Mouse (Mus musculus): ENCODE measurements at regions not wholly inside any gene's neighbourhood (a gene's known extent, or its start where the extent isn't known, plus 50 kb on each side); places are given as distances from the start of the nearest gene placed in this dataset. TPM values are rescaled to one million over a fixed set of nuclear protein-coding genes. Genes with fewer than 3 reads are reported as not detected.

DNA sequence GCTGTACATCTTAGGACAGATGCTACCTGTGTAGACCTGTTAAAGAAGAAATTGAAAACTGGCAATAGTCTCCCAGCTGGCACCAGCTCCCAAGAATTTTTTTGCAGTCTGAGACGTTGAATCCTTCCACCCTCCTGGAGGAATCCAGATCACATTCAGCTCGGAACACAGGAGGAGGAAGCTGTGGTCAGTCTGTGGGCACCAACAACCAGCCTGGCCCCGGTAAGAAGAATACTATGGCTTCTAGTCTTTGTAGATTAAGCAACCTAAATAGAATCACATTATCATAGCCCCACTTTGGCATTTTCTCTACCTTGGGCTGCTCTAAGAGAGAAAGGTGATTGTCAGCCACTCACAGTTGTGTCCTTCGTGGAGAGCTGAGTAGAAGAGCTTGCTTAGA, 277.0 kb downstream of the Gm19410 start:
- Histone ChIP-seq H3K27ac (ENCODE audit: low read length) (no peak overlapping the region), H3K27me3 (replicated peaks; ENCODE audit: control insufficient read depth, insufficient read depth, low read length) (no peaks in the 10 kb centered on the region), H3K4me1 (replicated peaks; ENCODE audit: control insufficient read depth, insufficient read depth, low read length) (no peaks in the 10 kb centered on the region), H3K4me2 (ENCODE audit: low read length) (no peak overlapping the region), H3K9me3 (ENCODE audit: control insufficient read depth, low read length) (peaks cover 3% of the 10 kb centered on the region; the same call in 1 of the 2 replicates), H3K4me3 (replicated peaks; ENCODE audit: low read length) (no peak overlapping the region), H3K36me3 (ENCODE audit: control insufficient read depth, insufficient read depth) (no peaks in the 10 kb centered on the region), H3K9ac (replicated peaks; ENCODE audit: low read depth, low read length) (no peak overlapping the region)
- WGBS = 83% methylated on average over 4 of the region's 4 CpGs
- ATAC-seq = no peak

Small RNA genes lying in the stretch of these regions (microRNA-seq; reads per million reads assigned to microRNA genes)
- gene Gm22030 = not detected

Measured in forebrain, embryonic 16.5 days (tissue).